Mouse (Mus musculus) embryo, embryonic 10.5 days (tissue): Measurements from ENCODE around the gene Tmem218.
A peak's percentile ranks its signal among the peaks of the same experiment; 100 is the strongest.

Experiments used
- DNase-seq: peaks from one replicate; pipeline ENCODE4 v3.0.0-alpha.2; 2015; ENCODE audit warnings: low spot score

Gene Tmem218

DNA sequence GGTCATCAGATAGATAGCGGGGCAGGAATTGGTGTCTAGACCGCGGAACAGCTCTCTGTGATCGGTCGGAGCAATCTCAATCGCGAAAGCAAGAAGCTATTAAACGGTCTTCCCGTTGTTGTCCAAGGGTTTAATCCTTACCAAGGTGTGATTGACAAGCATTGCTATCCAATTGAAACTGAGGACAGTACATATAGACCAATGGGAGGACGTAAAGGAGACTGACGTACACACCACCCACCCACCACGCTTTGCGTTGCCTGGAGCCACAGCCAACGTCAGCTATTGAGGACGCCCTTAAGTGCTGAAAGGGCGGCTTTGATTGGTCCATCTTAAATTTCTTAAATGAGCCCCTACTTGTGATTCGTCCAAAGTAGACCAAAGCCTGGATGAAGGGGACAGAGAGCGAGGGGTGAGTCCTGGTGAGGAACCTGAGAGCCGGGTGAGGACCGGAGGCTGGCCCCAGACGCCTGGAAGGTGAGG is at the start of gene Tmem218:
TSS of gene Tmem218 (plus strand) at position 295 of the 483 bp plus-strand sequence.
- peak; percentile 100 for DNase-seq

DNA sequence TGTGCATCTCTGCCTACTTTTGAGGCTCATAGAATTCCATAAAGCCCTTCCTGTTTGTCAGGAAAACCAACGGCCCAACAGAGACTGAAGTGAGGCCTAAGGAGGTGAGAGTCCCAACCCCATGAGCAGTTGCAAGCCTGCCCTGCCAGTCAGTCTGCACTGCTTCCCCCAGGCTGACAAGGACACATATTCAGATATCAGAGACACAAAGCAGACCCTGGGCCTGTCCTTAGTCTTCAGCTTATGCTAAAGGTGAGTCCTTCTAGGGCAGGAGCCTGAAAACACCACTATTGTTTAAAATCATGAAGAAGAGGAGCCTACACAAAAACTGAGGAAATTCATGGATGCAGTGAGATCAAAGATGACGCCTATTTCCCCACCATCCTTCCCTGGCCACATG is 47.3 kb upstream of the Tmem218 start:
- no peak for DNase-seq

DNA sequence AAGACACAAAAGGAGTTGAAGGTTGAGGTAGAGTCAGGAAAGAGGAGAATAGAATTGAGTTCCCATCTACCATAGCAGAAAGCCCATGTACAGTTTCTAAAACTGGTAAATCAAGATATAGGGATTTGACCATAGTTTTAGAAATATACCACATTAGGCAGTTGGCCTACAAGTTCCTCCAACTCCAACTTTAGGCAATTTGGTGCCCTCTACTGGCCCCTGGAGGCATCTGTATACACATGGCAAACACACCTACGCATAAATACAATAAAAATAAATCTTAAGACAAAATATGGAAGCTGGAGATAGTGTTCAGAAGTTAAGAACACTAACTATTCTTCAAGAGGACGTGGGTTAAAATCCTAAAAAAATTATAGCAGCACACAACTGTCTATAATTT is 41.1 kb upstream of the Tmem218 start:
- peak; percentile 68 for DNase-seq

DNA sequence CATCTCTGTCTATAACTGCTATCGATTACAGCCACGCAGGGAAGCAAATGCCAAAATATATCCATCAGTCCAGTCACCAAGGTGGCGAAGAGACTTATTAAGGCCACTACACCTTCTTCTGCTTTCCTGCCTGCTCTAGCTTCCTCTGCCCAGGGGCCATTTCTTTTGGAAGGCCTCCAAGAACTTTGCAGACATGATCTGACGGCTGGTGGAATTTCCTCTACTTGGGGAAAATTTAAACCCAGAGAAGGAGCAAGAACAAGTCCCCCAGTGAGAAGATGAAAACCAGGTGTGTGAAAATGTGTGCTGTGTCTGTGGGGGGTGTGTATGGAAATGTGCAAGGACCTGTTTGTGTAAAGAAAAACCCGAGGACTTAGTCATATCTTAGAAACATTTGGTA is 34.6 kb upstream of the Tmem218 start:
- no peak for DNase-seq

DNA sequence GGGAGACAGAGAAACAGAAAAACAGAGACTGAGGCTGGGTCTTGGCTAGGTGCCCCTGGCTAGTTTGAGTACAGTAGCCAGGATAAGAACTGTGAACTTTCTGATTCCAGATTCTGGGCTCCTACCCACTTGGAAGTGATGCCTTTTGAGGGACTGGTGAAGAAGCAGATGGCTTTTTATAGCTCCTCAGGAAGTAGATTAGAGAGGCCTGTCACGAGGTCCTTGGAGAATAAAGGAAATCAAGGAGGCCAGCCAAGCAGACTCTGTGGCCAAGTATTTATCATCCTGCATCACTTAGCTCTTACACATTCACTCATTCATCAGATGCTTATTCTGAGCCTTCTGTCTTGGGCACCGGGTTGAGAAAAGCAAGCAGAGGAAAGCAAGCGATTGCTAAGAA is 32.0 kb upstream of the Tmem218 start:
- DNase-seq: no peak

DNA sequence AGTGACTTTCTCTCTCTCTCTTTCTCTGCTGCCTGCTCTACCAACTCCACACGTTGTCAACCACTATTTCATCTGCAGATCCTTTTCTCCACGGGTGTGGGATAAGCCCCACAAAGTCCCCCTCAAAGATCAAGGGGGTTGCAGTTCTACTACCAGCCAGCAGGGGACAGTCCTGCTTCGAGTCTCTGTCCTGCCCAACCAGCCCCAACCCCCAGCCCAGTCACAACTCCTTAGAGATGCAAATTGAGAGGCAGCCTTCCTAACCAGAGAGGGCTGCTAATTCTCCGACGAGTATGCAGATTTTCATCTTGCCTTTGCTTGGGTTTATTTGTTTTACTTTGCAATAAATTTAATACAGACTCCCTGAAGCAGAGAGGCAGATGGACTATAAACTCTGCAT is 30.9 kb upstream of the Tmem218 start:
- peak; percentile 88 for DNase-seq

DNA sequence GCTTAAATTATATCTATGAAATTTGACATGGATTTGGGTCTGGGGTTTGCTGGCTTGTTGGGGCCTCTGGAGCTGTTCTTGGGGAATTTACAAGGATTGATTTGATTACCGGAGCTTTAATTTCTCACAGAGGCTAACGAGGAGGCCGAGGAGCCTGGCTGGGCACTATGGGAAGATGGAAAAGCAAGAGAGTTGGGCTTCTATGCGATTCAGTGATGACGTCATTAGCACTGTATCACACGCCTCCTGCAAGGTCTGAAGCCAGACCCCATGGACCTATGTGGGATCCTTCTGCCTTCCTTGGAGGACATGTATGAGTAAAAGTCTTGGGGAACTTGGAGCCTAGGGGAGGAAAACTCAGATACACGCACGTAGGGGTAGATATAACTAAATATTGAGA is 30.5 kb upstream of the Tmem218 start:
- DNase-seq: peak; percentile 33

DNA sequence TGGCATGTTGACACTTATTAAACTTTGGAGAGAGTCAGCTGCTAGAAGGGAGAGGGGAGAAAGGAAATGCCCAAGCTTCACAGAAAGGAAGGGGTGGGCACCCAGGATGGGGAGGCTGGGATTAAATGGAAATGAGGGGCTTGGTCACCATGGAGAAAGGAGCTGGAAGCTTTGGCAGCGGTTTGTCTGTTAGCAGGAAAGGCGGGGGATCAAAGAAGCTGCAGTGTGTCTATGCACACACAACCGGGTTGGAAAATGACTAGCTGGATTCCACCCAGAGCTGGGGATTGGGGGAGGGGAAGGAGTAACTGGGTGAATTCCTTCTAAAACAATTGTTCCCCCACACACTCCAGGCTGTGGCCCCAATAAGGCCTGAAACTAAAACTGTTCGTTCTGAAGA is 29.1 kb upstream of the Tmem218 start:
- DNase-seq: peak; percentile 70

DNA sequence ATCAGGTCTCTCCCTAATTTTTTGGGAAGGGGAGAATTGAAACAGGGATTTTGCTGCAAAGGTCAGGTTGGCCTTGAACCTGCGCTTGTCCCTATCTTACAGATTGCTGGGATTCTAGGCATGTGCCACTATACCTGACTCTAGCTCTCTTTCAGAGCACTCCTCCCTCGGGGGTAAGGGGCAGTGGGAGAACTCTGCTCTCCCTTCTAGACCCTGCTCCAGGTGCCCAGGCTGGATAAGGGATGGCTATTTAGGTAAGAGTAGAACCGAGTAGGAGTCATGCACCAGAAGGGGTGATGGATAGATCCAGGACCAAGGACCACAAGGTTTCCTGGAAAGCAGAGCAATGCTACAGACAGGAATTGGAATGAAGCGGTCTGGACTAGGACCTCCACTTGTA is 28.4 kb upstream of the Tmem218 start:
- no peak for DNase-seq

DNA sequence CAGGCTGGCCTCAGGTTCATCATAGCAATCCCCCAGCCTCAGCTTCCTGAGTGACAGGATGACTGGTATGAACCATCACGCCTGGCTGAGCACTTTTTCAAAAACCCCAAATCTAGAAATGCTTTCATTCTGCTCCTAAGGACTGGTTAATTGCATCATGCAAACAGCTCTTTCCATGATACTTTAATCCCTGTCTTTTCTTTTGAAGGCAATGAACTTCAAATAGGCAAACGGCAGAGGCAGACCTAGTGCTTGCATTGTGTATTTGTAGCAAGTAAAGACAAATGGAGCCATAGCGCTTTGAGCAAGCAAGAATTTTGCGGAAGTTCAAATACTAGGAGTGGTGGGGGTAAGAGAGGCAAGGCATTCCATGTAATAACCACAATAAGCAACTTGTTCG is 26.4 kb upstream of the Tmem218 start:
- no peak for DNase-seq

DNA sequence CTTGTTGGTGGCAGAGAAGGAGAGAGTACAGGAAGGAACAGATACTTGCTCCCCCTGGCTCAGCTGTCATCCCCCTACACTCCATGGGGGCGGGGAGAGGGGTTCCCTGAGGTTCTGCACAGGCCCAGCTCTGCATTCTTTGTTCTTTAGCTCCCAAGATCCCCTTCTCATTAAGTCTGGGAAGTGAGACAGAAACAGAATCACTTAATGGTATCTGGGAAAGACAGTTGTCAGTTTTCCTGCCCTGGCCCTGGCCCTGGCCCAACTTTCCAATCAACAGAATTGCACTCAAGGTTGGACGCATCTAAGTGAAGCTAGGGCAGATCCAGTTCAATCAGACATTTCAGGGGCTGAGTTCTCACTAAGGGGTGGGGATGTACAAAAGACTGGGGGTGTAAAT is 24.8 kb upstream of the Tmem218 start:
- DNase-seq: no peak

DNA sequence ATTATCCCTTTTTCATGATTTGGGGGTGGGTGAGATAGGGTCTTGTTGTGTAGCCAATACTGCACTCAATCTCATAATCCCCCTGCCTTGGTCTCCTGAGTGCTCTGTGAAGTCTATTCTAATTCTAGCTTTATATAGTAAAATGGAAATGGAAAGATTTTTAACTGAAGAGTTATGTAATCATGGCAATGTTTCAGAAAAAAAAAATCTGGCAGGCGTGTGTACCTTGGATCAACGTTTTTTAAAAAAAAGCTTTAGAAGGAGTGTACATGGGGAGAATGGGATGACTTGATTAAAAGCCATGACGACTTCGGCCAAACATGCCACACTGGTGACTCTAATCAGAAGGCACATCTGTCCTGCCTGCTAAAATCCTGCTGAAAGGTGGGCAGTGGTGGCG is 20.6 kb upstream of the Tmem218 start:
- no peak for DNase-seq

DNA sequence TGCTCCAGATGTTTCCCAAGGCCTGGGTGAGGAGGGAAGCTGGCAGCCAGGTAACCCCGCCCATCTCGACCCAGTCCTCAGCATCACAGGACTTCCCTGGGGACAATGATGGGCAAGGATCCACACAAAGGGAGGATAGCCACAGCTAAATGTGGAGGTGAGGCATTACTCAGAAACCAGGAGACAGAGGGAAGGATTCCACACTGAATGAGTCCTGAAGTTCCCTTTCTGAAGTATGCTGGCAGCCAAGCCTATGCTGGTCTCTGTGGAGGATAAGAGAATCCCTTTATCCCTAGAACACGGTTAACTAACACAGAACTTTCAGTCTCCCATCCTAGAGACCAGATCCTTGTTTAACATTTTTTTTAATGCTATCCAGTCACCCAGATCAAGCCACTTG is 20.0 kb upstream of the Tmem218 start:
- DNase-seq: no peak

DNA sequence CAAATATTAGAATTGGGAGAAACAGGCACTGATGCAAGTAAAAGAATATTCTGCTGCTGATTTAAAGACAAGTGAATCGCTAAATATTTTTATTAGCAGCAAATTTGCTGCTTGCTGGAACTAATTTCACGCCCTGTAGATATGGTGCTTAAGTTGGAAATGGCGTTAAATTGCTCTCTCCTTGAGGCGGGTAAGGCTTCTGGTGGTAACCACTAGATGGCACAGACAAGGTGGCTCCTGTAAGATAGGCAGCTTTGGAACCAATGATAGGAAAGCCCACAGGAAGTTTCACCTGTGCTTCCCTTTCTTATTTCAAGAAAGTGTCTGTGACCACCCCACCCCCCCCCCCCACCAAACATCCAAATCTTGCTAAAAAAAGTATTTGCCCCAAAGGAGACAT is 11.0 kb upstream of the Tmem218 start:
- no peak for DNase-seq

DNA sequence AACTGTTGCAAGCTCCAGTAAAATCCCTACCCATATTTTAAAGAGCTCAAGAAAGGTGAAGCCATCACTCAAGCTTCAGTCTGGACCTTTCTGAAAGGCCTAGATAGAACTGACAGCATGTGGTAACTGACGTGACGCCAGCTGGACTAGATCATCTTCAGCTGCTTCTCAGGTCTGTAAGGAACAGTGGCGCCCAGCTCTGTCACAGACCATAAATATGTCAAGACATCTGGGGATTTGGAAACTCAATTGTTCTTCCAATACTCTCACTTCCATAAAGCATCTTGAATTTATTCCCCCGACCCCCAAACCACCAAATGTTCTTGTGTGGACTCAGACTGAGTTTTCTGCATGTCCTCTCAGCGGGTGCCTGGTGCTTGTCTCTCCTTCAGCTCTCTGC is 7.6 kb upstream of the Tmem218 start:
- no peak for DNase-seq

DNA sequence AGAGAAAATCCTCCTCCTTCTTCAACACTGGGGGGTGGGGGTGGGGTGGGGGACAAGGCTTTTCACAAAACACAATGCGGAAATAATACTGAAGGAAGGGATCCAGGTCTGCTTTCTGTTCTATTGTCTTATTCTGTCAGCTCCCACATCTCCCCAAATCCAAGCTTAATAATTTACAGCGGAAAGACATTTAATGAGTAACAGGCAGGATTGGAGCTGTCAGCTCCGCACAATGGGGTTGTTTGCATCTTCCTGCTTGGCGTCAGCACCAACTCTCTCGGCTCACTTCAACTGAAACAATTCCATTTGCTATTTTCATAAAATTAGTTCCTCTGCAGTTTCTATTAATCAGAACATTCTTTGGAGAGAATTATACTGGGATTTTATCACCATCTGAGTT is 4.1 kb upstream of the Tmem218 start:
- no peak for DNase-seq

DNA sequence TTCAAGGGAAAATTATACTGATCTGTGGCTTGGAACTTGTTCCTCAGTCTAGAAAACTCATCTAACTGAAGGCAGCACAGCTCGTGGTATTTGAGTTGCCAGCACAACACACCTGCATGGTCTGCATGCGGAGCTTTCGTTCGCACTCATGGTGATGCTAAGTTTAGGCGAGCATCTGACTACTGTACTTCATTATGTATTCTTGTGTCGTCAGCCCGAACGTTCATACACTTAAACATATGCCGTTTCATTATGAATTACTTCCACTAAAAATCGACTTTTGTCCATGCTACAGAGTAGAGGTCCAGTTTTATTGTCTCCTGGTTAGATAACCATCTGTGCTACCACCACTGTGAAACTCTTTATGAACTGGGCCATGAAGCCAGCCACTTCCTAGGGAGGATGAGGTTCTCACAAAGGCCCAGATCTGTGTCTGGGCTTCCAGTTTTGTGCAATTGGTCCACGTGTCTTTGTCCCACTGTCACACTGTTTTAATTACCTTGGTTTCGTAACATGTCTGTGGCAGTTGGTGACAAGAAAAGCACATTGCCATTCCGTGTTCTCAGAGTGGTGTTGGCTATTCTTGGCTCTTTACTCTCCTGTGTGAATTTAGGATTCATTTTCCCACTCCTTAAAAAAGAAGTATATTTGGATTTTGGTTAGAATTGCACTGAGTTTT is 5.2 kb downstream of the Tmem218 start:
- no peak for DNase-seq

DNA sequence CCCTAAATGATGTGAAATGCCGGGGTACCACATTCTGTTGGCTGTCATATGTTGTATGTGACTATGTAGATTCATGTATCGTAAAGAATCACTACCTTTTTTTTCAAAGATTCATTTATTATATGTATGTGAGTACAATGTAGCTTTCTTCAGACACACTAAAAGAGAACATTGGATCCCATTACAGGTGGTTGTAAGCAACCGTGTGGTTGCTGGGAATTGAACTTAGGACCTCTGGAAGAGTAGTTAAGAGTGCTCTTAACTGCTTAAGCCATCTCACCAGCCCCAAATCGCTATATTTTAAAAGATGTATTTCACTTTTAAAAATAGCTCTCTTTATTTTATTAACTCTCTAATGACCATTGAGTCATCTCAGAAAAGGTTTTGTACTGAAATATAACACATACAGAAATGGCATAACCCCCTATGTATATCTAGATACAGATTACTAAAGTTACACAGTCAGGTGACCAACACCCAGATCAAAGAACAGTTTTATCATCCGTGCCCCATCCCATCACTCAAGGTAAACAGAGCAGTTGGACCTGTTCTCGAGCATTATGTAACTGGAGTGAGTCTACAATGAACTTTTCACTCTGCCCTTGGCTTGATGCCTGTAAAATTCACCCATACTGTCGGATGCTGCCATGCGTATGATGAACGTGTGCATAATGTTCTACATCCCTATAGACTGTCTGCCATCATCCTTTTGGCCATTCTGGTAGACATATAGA is 6.5 kb downstream of the Tmem218 start:
- no peak for DNase-seq

DNA sequence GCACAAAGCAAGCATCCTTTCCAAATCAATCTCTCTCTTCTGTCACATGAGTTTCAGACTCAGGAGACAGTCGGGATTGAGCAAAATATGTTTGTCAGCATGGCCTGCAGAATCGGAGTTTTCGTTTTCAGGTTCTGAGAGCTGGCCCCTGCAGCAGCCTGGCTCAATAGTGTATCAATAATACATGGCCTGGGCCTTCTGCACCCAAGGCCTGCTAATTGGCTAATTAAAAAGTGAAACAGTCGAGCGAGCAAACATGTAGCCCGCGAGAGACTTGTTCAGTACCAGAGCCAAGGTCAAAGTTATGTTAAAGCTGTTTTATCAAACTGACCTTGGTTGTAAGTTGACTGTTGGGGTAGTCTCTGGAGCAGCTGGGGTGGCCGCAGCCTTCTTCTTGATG is 12.7 kb downstream of the Tmem218 start:
- no peak for DNase-seq

DNA sequence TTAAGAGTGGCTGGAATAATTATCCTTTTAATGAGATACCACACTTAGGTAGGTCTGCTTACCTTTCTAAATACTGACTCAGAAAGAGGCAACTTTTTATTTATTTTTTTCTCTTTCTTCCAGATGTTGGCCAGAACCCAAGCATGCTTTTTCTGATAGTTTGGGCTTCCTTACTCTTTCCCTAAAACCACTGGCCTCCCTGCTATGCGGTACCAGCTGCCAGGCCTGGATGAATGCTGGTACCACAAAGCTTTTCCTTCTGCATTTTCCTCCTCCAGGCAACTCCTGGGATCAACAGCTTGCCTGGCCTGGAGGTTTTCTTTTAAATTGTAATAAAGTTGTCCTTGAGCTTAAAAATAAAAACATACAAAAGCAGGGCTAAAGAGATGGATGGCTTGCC is 17.6 kb downstream of the Tmem218 start:
- DNase-seq: no peak

DNA sequence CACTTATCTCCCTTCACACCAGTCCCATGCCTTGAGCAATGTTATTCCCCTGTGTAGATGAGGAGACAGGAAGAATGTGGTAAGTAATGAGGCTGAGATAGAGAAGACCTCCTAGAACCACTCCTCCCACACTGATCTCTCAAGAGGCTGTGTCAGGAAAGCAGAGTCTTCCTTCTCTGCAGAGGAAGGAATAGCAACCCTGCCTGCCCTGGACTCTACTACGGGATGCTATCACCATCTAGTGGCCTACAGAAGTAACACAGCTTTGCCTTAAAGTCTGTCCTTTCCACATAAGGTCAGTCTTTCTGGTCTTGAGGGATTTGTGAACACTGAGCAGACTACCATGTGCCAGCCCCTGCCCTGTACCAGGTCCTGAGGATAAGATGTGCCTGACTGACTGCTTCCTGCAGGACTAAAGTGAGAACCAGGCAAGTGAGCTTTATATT is 21.9 kb downstream of the Tmem218 start:
- DNase-seq: peak; percentile 84

DNA sequence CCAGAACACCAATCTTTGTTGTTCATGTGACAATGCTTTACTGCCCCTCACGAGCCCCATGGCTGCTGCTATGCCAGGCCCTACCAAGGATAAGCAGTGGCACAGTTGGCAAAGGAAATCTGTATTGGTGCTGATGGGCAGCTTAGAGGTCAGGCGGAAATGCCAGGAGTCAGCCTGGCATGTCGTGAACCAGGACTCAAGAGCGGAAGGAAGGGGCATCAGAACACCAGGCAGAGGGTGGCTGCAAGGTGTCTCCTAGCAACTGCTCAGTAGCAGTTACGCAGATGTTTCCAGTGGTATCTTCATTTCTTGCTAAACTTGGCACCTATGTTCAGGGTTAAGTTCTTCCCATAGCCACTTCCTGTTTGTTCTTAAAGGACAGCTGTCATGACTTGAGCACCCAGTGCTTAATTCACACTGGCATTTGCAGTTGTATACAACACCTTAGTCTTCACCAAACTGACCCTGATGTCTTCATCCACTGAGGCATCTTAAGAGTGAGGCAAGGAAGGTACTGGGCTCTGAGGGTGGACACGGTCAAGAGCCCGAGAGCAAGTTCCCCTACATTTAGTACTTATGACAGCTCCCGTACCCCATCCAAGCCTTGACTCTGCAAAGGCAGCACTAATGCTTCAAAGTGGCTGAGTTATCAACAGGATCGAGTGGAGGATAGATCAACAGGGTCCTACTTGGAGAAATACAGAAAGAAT is 22.6 kb downstream of the Tmem218 start:
- DNase-seq: no peak
